Mouse (Mus musculus) midbrain, postnatal 0 days (tissue): ENCODE results near the gene Dlx2. TPM values are rescaled to one million over a fixed set of nuclear protein-coding genes. Genes with fewer than 3 reads are reported as not detected.

ENCODE experiments used
- ATAC-seq: fragments of 200-750 bp; cut with Nextera tagmentation; 2 replicates; pipeline ENCODE4 v1.8.0; 2017; ENCODE audit warnings: moderate number of reproducible peaks, mild to moderate bottlenecking, moderate TSS enrichment, moderate library complexity; ENCODE audit not compliant: low FRiP score
- DNase-seq: peaks from one replicate; pipeline ENCODE4 v3.0.0-alpha.2; 2015; ENCODE audit warnings: low spot score
- H3K27ac ChIP-seq: fragments of 300-500 bp; sonication (generic); 2 replicates; pipeline ENCODE4 v1.5.1; 2014; ENCODE audit warnings: low read depth, mild to moderate bottlenecking, low read length, mixed read lengths
- H3K27me3 ChIP-seq: fragments of 300-500 bp; sonication (generic); 2 replicates; pipeline ENCODE4 v1.6.1; 2014; ENCODE audit warnings: low read length, control low read depth, mixed read lengths; ENCODE audit not compliant: insufficient read depth
- H3K36me3 ChIP-seq: fragments of 300-500 bp; sonication (generic); 2 replicates; pipeline ENCODE4 v1.6.1; 2014; ENCODE audit warnings: low read length, control low read depth, mixed read lengths; ENCODE audit not compliant: insufficient read depth
- H3K4me1 ChIP-seq: fragments of 300-500 bp; sonication (generic); 2 replicates; pipeline ENCODE4 v1.6.1; 2014; ENCODE audit warnings: mild to moderate bottlenecking, control low read depth, antibody characterized with exemption, low read length, mixed read lengths; ENCODE audit not compliant: insufficient read depth
- H3K4me2 ChIP-seq: fragments of 300-500 bp; sonication (generic); 2 replicates; pipeline ENCODE4 v1.6.1; 2014; ENCODE audit warnings: low read depth, mild to moderate bottlenecking, low read length, mixed read lengths; ENCODE audit not compliant: poor library complexity, severe bottlenecking
- H3K4me3 ChIP-seq: fragments of 300-500 bp; sonication (generic); 2 replicates; pipeline ENCODE4 v1.5.1; 2014; ENCODE audit warnings: low read depth, mild to moderate bottlenecking, low read length, moderate library complexity
- H3K9ac ChIP-seq: fragments of 300-500 bp; sonication (generic); replicated peaks from 2 replicates; pipeline ENCODE4 v1.6.1; 2014; ENCODE audit warnings: mild to moderate bottlenecking, low read length, moderate library complexity, mixed read lengths; ENCODE audit not compliant: poor library complexity, severe bottlenecking
- H3K9me3 ChIP-seq: fragments of 300-500 bp; sonication (generic); 2 replicates; pipeline ENCODE4 v1.6.1; 2016; ENCODE audit warnings: low read length, control low read depth
- CTCF ChIP-seq: IDR thresholded peaks from 2 replicates; pipeline ENCODE4 v1.5.1; 2016; ENCODE audit warnings: antibody characterized with exemption, mild to moderate bottlenecking
- WGBS: fragments of 180-500 bp; shearing (Covaris S2); extraction: QIAGEN DNeasy Blood & Tissue Kit; methylation state at CpG from one replicate; pipeline ENCODE4 v1.1.7; 2014; 5-methylcytosine and 5-hydroxymethylcytosine counted together
- polyA plus RNA-seq: library from polyadenylated mRNA; unstranded; fragments of >200 nt; fragmentation: Nextera tagmentation; extraction: Ambion mirVana; gene quantifications from 2 replicates; pipeline ENCODE4 v1.2.1, GENCODE M21; 2015
- total RNA-seq: library from RNA; depleted of rRNA; stranded (reverse); fragments of >200 nt; gene quantifications from 2 replicates; pipeline ENCODE4 v1.2.3, GENCODE M21; 2014

Dlx2 gene
- total and polyA plus RNA-seq, 2 experiments from 2014 or later, result 1.2 to 8.4 TPM

- TF ChIP-seq CTCF, result no peak
- Histone ChIP-seq H3K4me1 (no peaks in the 10 kb centered on the region), H3K4me3 (no peak overlapping the region), H3K36me3 (no peaks in the 10 kb centered on the region), H3K9me3 (no peaks in the 10 kb centered on the region), H3K27me3 (peaks cover 76% of the 10 kb centered on the region), H3K9ac (no peak overlapping the region), H3K4me2 (no peak overlapping the region), H3K27ac (no peak overlapping the region)
- no peak for ATAC-seq
- no peak for DNase-seq
- 58% methylated on average over 4 of the region's 4 CpGs for WGBS
These were observed 23.1 kb downstream of the Dlx2 start for GRCm38 (mm10) chr2:71523431-71523830.

GRCm38 (mm10) chr2:71522871-71523270 is 23.7 kb downstream of the Dlx2 start:
- H3K4me1 ChIP-seq, result no peaks in the 10 kb centered on the region
- no peak overlapping the region for H3K4me3 ChIP-seq
- WGBS, result 77% methylated on average over 4 of the region's 4 CpGs
- ATAC-seq (no peak), DNase-seq (no peak)
- H3K9ac ChIP-seq, result no peak overlapping the region
- no peak overlapping the region for H3K4me2 ChIP-seq
- no peak overlapping the region for H3K27ac ChIP-seq
- TF ChIP-seq CTCF, result no peak
- no peaks in the 10 kb centered on the region for H3K9me3 ChIP-seq
- peaks cover 76% of the 10 kb centered on the region for H3K27me3 ChIP-seq
- no peaks in the 10 kb centered on the region for H3K36me3 ChIP-seq

DNA sequence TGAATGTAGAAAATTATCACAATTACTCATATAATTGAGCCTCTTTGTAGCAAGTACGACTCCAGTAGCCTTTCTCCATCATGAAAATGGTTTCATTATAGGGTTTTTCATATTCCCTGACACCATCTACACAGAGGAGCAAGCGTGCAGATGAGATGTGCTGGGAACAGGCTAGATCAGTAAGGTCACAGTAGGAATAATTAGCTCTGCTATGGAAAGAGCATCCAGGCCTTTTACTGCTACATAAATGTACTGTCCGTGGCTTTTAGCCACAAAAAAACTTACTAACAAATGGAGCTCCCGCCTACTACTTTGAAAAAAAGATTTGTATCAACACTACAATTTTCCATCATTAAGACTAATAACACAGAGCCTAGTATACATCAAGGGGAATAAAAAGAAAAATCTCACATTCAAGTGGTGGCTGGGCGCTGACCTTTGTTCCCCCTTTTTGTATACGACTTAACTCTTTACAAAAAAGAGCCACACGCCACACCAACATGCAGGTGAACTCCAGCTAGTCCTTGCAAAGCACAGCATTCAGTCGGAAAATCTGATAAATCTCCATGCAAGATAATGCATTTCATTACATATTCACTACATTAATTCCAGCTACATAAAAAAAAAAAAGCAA is 29.0 kb downstream of the Dlx2 start:
- WGBS, result 58% methylated on average over 8 of the region's 8 CpGs
- peaks cover 39% of the 10 kb centered on the region for H3K27me3 ChIP-seq
- no peaks in the 10 kb centered on the region for H3K9me3 ChIP-seq
- H3K36me3 ChIP-seq, result no peaks in the 10 kb centered on the region
- H3K4me3 ChIP-seq, result no peak overlapping the region
- H3K4me1 ChIP-seq, result no peaks in the 10 kb centered on the region
- no peak overlapping the region for H3K27ac ChIP-seq
- H3K4me2 ChIP-seq, result no peak overlapping the region
- no peak for TF ChIP-seq CTCF
- ATAC-seq (no peak), DNase-seq (no peak)
- H3K9ac ChIP-seq, result no peak overlapping the region

DNA sequence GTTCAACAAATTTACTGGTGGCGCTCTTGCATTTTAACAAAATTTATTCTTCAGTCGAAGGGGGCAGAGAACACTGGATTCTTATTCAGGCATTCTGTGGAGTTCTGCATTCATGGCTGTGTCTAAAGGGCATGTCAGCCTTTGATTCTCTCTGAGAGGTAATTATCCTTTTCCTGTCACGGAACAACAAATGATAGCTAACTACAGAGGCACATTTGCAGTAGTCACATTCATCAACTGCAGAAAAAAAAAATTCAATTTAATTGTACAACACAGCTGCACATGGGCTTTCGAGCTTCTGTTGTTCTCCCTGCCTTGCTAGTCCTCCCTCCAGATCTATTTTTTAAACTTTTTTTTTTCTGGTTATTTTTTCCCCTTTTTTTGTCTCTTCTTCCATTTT is 29.6 kb downstream of the Dlx2 start:
- H3K4me2 ChIP-seq, result no peak overlapping the region
- no peaks in the 10 kb centered on the region for H3K9me3 ChIP-seq
- H3K27me3 ChIP-seq, result peaks cover 35% of the 10 kb centered on the region
- H3K36me3 ChIP-seq, result no peaks in the 10 kb centered on the region
- DNase-seq, result no peak
- H3K4me3 ChIP-seq, result no peak overlapping the region
- H3K9ac ChIP-seq, result no peak overlapping the region
- no peak for TF ChIP-seq CTCF
- no peak for ATAC-seq
- no peaks in the 10 kb centered on the region for H3K4me1 ChIP-seq
- no peak overlapping the region for H3K27ac ChIP-seq
- WGBS, result 39% methylated on average over 4 of the region's 4 CpGs

DNA sequence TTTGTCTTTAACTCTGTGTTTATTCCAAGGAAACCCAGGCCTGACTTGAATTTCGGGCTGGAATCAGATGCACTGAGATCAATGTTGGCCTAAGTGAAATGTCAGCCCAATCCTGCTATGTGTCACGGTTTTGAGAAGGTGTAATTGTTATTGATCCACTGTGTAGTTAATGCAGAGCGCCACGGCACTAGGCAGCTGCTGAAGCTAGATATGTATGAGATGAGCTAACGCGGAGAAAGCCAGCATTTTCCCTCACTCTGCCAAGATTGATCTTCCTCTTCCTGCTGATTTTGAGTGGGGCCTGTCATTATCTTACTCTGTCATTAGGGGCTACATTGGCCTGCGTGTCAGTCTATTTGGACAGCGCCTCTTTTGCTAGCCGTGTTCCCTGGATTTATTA is 34.2 kb downstream of the Dlx2 start:
- ATAC-seq (no peak), DNase-seq (no peak)
- Histone ChIP-seq H3K4me3 (no peak overlapping the region), H3K9ac (no peak overlapping the region), H3K9me3 (no peaks in the 10 kb centered on the region), H3K27ac (no peak overlapping the region), H3K4me2 (no peak overlapping the region), H3K36me3 (no peaks in the 10 kb centered on the region), H3K4me1 (no peaks in the 10 kb centered on the region), H3K27me3 (peaks cover 4% of the 10 kb centered on the region; the same call in 1 of the 2 replicates)
- TF ChIP-seq CTCF, result no peak
- 61% methylated on average over 9 of the region's 9 CpGs for WGBS

- Histone ChIP-seq H3K9ac (no peak overlapping the region), H3K4me1 (no peaks in the 10 kb centered on the region), H3K4me2 (no peak overlapping the region), H3K27me3 (0 out of 2 replicates have a peak, but pooled peaks cover 3% of the 10 kb centered on the region), H3K9me3 (no peaks in the 10 kb centered on the region), H3K36me3 (no peaks in the 10 kb centered on the region), H3K4me3 (no peak overlapping the region), H3K27ac (no peak overlapping the region)
- DNase-seq (no peak), ATAC-seq (no peak)
- no peak for TF ChIP-seq CTCF
- 91% methylated on average over 7 of the region's 7 CpGs for WGBS
These were observed 35.3 kb downstream of the Dlx2 start for GRCm38 (mm10) chr2:71511209-71511608.
